Mouse (Mus musculus) cortical plate, adult 2 months (tissue): ENCODE data around the gene Spata31d1a. TPM values are rescaled to one million over a fixed set of nuclear protein-coding genes. Genes with fewer than 3 reads are reported as not detected.
"Not testable (repeated sequence)": the region's sequence is repeated elsewhere in the genome, so short reads cannot be mapped to it uniquely, and the experiment has no call there.

Experiments used
- H3K27ac ChIP-seq: fragments of 200-500 bp; 2 replicates; pipeline ENCODE4 v1.5.1; 2012; ENCODE audit warnings: low read length, control low read depth, inconsistent platforms; ENCODE audit not compliant: insufficient read depth
- H3K4me1 ChIP-seq: fragments of 200-500 bp; 2 replicates; pipeline ENCODE4 v1.6.1; 2011; ENCODE audit warnings: low read length; ENCODE audit not compliant: control insufficient read depth, insufficient read depth
- H3K4me3 ChIP-seq: fragments of 200-500 bp; 2 replicates; pipeline ENCODE4 v1.5.1; 2011; ENCODE audit warnings: mild to moderate bottlenecking, low read length, control low read depth; ENCODE audit not compliant: insufficient read depth
- CTCF ChIP-seq: fragments of 200-500 bp; IDR thresholded peaks from 2 replicates; pipeline ENCODE4 v1.5.1; 2011; ENCODE audit warnings: mild to moderate bottlenecking, control low read depth, low read length; ENCODE audit not compliant: insufficient read depth; ENCODE audit errors: extremely low read depth
- POLR2A ChIP-seq: fragments of 200-500 bp; IDR thresholded peaks from 2 replicates; pipeline ENCODE4 v1.6.1; 2011; ENCODE audit warnings: mild to moderate bottlenecking, low read length, control low read depth; ENCODE audit not compliant: insufficient read depth; ENCODE audit errors: extremely low read depth
- polyA plus RNA-seq: library from polyadenylated mRNA; depleted of rRNA; stranded (reverse); fragments of >200 nt; gene quantifications from 2 replicates; pipeline ENCODE4 v1.2.3, GENCODE M21; 2012

Gene Spata31d1a
- polyA plus RNA-seq, 1 experiment = 0.10 TPM

DNA sequence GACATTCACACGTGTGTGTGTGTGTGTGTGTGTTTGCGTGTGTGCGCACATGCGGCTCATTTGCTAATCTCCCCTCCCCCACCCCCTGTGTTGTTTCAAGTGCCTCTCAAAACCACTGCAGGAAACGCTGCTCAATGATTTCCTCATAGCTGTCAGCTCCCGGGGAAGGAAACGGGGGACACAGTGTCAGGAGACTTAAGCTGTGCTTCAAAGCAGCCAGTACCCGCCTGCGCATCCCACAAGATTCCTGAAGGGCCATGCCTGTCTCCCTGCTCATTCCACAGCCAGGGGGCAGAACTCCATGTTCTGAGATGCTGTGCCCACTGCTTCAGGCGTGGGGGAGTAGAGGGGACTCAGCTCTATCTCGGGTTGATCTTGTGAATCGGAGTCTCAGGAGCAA lies 5.6 kb downstream of the Spata31d1a start:
- TF ChIP-seq CTCF = 0 out of 2 replicates have a peak, but pooled peaks have one; percentile 16
- no peak for TF ChIP-seq POLR2A
- 0 out of 2 replicates have a peak, but pooled peaks cover 3% of the 10 kb centered on the region for H3K4me1 ChIP-seq
- no peak overlapping the region for H3K27ac ChIP-seq
- no peak overlapping the region for H3K4me3 ChIP-seq

DNA sequence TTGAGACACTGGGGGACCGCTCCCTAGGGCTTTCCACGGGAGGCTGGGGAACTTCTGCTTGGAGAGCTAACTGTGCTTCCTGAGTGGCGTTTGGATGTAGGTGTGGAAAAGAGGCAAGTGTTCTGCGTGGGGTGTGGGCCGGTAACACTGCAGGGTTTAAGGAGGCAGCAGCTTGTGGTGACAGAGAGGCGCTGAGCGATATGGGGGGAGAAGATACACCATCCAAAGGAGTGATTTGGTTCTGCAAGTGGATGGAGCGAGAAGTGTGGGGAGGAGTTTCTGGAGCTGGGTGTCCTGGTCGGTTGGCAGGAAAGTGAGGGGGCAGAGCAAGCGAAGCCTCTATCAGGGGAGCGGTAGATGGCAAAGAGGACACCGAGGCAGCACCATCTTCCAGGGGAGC lies 6.6 kb downstream of the Spata31d1a start:
- Histone ChIP-seq H3K27ac (no peak overlapping the region), H3K4me3 (no peak overlapping the region), H3K4me1 (0 out of 2 replicates have a peak, but pooled peaks cover 3% of the 10 kb centered on the region)
- no peak for TF ChIP-seq POLR2A
- no peak for TF ChIP-seq CTCF

DNA sequence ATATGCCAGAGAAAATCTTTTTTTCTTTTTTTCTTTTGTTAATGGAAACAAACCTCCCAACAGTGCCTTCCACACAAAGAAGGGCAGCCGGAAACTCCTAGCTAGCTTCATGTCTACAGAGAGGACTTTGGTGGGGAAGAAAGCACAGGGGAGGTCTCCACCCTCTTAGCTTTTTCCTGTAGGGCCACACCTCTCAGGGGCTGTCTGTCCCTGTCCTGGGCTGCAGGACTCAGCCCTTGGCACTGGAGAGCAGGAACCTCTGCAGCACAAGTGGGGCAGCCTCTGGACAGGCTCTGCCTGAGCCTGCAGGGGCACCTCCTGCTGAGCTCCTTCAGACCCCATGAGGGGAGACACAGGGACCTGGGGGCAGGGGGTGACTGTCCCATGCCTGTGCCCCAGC lies 10.0 kb downstream of the Spata31d1a start:
- H3K4me3 ChIP-seq, H3K4me1 ChIP-seq, H3K27ac ChIP-seq: not testable (repeated sequence)

DNA sequence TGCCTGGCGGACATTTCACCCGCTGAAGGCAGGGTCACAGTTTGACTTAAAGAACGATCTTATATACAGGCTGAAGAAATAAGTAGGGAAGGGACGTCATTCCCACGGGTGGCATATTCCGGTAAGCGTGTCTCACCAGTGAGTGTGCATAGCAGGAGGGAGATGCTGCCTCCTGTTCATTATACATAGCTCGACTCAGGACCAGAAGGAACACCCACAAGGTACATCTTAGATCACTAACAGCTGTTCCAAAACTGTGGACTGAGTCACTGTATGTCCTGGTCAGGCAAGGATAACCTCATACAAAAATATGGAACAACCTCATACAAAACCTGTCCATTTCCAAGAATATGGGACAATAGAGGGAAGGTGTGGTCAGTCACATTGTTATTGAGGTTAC lies 11.0 kb downstream of the Spata31d1a start:
- H3K27ac ChIP-seq = peak overlapping the region; percentile 3; the same call in 1 of the 2 replicates
- TF ChIP-seq POLR2A = no peak
- TF ChIP-seq CTCF = no peak
- no peaks in the 10 kb centered on the region for H3K4me1 ChIP-seq
- H3K4me3 ChIP-seq = no peak overlapping the region

DNA sequence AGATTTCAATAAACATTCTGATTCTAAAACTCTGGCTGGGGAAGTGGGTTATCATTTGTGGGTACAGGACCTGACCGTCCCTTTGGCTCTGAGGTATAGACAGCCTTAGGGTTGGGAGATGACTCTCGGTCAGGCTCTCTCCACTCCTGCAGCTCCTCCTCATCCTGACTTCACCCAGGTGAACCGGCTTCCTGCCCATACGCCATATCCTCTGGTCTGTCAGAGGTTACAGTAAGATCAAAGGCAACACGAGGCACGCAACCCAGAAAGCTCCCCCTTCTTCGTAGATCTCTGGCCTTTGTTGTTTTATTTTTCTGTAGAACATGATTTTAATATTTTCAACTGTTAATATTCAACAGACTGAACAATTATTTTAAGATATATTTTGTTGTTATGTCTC lies 14.3 kb downstream of the Spata31d1a start:
- H3K4me3 ChIP-seq = no peak overlapping the region
- H3K27ac ChIP-seq = no peak overlapping the region
- H3K4me1 ChIP-seq = no peaks in the 10 kb centered on the region
- TF ChIP-seq POLR2A (no peak), CTCF (no peak)

DNA sequence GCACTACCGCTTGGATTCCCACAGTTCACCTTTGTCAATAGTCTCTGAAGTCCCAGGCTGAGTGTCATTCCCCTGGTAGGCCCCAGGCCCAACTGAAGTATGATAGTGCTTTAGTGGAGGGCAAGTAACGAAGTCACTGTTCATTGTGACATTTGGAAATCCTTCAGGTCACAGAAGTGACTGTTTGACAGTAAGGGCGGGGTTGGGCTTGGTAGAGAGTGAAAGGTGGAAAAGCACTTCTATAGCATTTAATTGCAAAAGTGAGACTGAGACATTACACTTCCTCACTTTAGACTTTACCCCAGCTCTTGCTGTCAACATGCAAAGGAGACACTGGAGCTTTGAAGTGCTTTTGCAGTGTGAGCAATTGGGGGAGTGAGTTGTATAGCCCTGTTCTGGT lies 16.1 kb downstream of the Spata31d1a start, which contains the start of gene 4921517D22Rik:
Gene 4921517D22Rik, minus strand, starts transcription at position 101 of the 400 bp plus-strand sequence.
- no peaks in the 10 kb centered on the region for H3K4me1 ChIP-seq
- TF ChIP-seq CTCF (no peak), POLR2A (no peak)
- no peak within 1 kb of the TSS for H3K27ac ChIP-seq
- H3K4me3 ChIP-seq = no peak within 1 kb of the TSS

DNA sequence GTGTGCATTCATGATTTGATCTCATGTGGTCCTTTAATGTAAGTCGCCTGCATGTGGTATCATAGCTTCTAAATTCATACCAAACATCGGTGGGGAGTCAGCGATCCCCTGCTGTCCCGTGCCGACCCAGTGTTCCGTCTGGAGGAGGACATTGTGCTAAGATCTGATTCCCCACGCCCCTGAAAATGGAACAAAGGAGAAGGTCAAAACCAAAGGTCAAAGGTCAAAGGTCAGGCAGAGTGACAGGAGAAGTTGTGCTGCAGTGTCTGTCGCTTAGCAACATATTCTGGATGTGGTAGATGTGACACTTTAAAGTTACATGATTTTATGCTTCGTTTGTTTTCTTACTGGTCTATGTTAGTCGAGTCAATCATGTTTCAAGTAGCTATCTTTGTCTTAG lies 18.7 kb downstream of the Spata31d1a start:
- Histone ChIP-seq H3K4me1 (no peaks in the 10 kb centered on the region), H3K27ac (no peak overlapping the region), H3K4me3 (no peak overlapping the region)
- TF ChIP-seq CTCF (no peak), POLR2A (no peak)

DNA sequence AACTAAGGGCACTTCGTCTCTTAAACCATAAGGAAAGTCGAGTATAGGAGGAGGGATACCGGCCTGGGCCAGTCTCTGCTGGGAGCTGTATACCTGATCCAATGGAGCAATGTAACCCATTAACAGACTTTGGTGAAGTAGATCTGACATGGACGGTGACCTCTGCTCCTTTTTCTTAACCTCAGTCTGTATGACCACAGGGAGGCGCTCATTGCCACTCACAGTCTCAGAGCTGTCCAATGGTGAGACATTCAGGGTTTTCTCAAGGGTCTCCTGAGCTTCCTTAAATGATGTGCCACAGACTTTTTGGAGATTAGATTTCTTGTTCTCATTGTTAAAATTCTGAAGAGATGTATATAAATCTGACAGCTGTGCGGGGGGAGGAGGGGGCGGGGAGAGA lies 19.6 kb downstream of the Spata31d1a start:
- TF ChIP-seq CTCF (no peak), POLR2A (no peak)
- no peaks in the 10 kb centered on the region for H3K4me1 ChIP-seq
- no peak overlapping the region for H3K27ac ChIP-seq
- H3K4me3 ChIP-seq = no peak overlapping the region

DNA sequence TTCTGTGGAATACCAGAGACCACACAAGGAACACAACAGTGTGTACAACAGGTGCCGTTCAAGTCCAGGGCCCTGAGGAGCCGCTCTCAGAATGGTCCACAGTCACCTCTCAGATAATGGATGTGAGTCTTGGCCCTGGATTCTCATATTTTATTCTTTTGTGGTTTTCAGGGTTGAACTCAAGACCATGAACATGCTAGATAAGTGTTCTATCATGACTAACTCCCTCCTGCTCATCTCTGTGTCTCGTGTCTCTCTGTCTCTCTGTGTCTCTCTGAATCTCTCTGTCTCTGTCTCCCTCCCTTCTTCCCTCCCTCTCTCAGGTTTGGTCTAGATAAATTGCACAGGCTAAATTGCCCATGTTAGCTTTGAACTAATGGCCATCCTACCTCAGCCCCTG lies 20.3 kb downstream of the Spata31d1a start:
- Histone ChIP-seq H3K4me1 (no peaks in the 10 kb centered on the region), H3K4me3 (no peak overlapping the region), H3K27ac (no peak overlapping the region)
- no peak for TF ChIP-seq CTCF

DNA sequence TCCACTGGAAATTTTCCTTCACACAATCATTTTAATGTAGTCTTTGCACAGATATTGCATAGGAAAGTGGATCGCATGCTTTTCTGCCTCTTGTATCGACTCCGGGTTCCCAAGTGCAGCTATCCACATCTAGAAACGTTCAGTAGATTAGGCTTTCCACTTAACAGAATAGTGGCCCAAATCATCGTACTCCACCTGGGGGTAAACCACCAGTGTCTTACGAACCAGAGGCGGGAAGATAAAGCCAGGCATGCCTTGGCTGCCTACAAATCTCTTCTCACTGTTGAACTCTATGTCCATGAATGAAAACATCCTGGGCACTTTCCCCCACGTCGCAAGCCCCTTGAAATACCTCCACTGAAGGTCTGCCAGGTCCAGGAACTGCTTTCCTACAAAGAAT lies 20.8 kb downstream of the Spata31d1a start:
- no peak for TF ChIP-seq POLR2A
- no peak for TF ChIP-seq CTCF

DNA sequence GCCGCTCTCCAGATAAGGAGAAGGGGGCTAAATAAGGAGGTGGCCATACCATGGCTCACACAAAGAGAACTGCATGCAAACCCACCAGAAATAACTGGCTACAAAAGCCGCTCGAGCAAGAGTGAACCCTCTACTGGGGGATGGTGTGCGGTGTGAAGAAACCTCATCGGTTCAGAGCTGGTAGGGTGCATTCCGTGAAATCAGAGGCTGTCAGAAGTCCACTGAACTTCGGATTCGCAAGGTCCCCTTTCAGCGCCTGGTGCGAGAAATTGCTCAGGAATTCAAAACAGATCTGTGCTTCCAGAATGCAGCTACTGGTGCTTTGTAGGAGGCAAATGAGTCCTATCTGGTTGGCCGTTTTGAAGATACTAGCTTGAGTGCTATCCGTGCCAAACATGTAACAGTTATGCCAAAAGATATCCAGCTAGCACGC lies 21.8 kb downstream of the Spata31d1a start:
- no peaks in the 10 kb centered on the region for H3K4me1 ChIP-seq
- H3K4me3 ChIP-seq = no peak overlapping the region
- H3K27ac ChIP-seq = no peak overlapping the region
- no peak for TF ChIP-seq CTCF

More for the DNA sequence above, 20.8 kb downstream of the Spata31d1a start:
- no peak overlapping the region for H3K27ac ChIP-seq
- H3K4me1 ChIP-seq = no peaks in the 10 kb centered on the region
- no peak overlapping the region for H3K4me3 ChIP-seq
